Mouse (Mus musculus) liver, embryonic 14.5 days (tissue): ENCODE measurements around the gene Cgrrf1. TPM values are rescaled to one million over a fixed set of nuclear protein-coding genes. Genes with fewer than 3 reads are reported as not detected.
"Not testable (repeated sequence)": the region's sequence is repeated elsewhere in the genome, so short reads cannot be mapped to it uniquely, and the experiment has no call there.

Experiments
- ATAC-seq: fragments of 200-750 bp; cut with Nextera tagmentation; 2 replicates; pipeline ENCODE4 v1.8.0; 2017; ENCODE audit warnings: moderate number of reproducible peaks, mild to moderate bottlenecking, moderate library complexity; ENCODE audit not compliant: insufficient read depth
- DNase-seq, 3 experiments: peaks; one replicate each; pipeline ENCODE4 v3.0.0-alpha.2; 2012 to 2013; ENCODE audit warnings: low read depth in 3 of 3, low spot score in 3 of 3
- H3K27ac ChIP-seq: fragments of 300-500 bp; sonication (generic); 2 replicates; pipeline ENCODE4 v1.5.1; 2014; ENCODE audit warnings: moderate library complexity, mild to moderate bottlenecking, control low read depth, inconsistent platforms
- H3K27me3 ChIP-seq: fragments of 300-500 bp; sonication (generic); 2 replicates; pipeline ENCODE4 v1.6.1; 2014; ENCODE audit warnings: mild to moderate bottlenecking, low read length, moderate library complexity; ENCODE audit not compliant: control insufficient read depth, insufficient read depth
- H3K36me3 ChIP-seq: fragments of 300-500 bp; sonication (generic); replicated peaks from 2 replicates; pipeline ENCODE4 v1.6.1; 2014; ENCODE audit warnings: low read depth; ENCODE audit not compliant: control insufficient read depth, insufficient read depth
- H3K4me1 ChIP-seq, 2 experiments: fragments of 200-500 bp in 1 of 2; fragments of 300-500 bp in 1 of 2; sonication (generic) in 1 of 2; replicated peaks; 2 replicates each; pipeline ENCODE4 v1.6.1; 2012 to 2014; ENCODE audit warnings: antibody characterized with exemption in 1 of 2, inconsistent platforms in 1 of 2, low read length in 1 of 2; ENCODE audit not compliant: control insufficient read depth in 2 of 2, insufficient read depth in 2 of 2
- H3K4me2 ChIP-seq: fragments of 300-500 bp; sonication (generic); 2 replicates; pipeline ENCODE4 v1.6.1; 2014; ENCODE audit warnings: low read depth, mild to moderate bottlenecking, control low read depth, moderate library complexity
- H3K4me3 ChIP-seq, 2 experiments: fragments of 200-500 bp in 1 of 2; fragments of 300-500 bp in 1 of 2; sonication (generic) in 1 of 2; 2 replicates each; pipeline ENCODE4 v1.5.1; 2012 to 2014; ENCODE audit warnings: low read depth in 2 of 2, low read length in 2 of 2, mild to moderate bottlenecking in 2 of 2, control low read depth in 1 of 2, inconsistent platforms in 1 of 2, moderate library complexity in 1 of 2; ENCODE audit not compliant: insufficient read depth in 1 of 2
- H3K9ac ChIP-seq: fragments of 300-500 bp; sonication (generic); replicated peaks from 2 replicates; pipeline ENCODE4 v1.6.1; 2014; ENCODE audit warnings: mild to moderate bottlenecking, control low read depth, moderate library complexity
- H3K9me3 ChIP-seq: fragments of 300-500 bp; sonication (generic); 2 replicates; pipeline ENCODE4 v1.6.1; 2016; ENCODE audit warnings: low read length, mixed read lengths; ENCODE audit not compliant: control insufficient read depth
- CTCF ChIP-seq: IDR thresholded peaks from 2 replicates; pipeline ENCODE4 v1.5.1; 2016; ENCODE audit warnings: antibody characterized with exemption, low read depth, control low read depth
- EP300 ChIP-seq: IDR thresholded peaks from 2 replicates; pipeline ENCODE4 v1.6.1; 2016; ENCODE audit warnings: antibody characterized with exemption, low read depth
- WGBS: fragments of 180-500 bp; shearing (Covaris S2); extraction: QIAGEN DNeasy Blood & Tissue Kit; methylation state at CpG from one replicate; pipeline ENCODE4 v1.1.7; 2014; ENCODE audit not compliant: insufficient replicate concordance; 5-methylcytosine and 5-hydroxymethylcytosine counted together
- polyA plus RNA-seq, 2 experiments: library from polyadenylated mRNA; depleted of rRNA in 1 of 2; stranded (reverse) in 1 of 2; unstranded in 1 of 2; fragments of >200 nt; fragmentation: Nextera tagmentation in 1 of 2; extraction: Ambion mirVana in 1 of 2; gene quantifications; 2 replicates each; pipeline versions ENCODE4 v1.2.1 to v1.2.3; 2012 to 2014

The Cgrrf1 gene
- polyA plus RNA-seq, 2 experiments, result 9.7 to 24.1 TPM

GRCm38 (mm10) chr14:46815640-46816039 lies 16.3 kb upstream of the Cgrrf1 start:
- Histone ChIP-seq H3K36me3 (peaks cover 27% of the 10 kb centered on the region), H3K27me3 (no peaks in the 10 kb centered on the region), H3K27ac (peak overlapping the region; percentile 8), H3K4me3 (no peak overlapping the region), H3K4me2 (peak overlapping the region; percentile 28), H3K9me3 (no peaks in the 10 kb centered on the region), H3K4me1 (peaks cover 21 to 24% of the 10 kb centered on the region in 2 experiments), H3K9ac (no peak overlapping the region)
- ATAC-seq (peak; percentile 79), DNase-seq (peak in 1 of 3 experiments; percentile 44)
- WGBS, result 24% methylated on average over 6 of the region's 6 CpGs
- TF ChIP-seq CTCF, result no peak
- 0 out of 2 replicates have a peak, but pooled peaks have one; percentile 33 for TF ChIP-seq EP300

- peaks cover 19% of the 10 kb centered on the region for H3K36me3 ChIP-seq
- no peak overlapping the region for H3K9ac ChIP-seq
- no peak overlapping the region for H3K4me3 ChIP-seq
- DNase-seq (no peak), ATAC-seq (no peak)
- H3K27ac ChIP-seq, result no peak overlapping the region
- TF ChIP-seq CTCF (no peak), EP300 (no peak)
- 73% methylated on average over 8 of the region's 8 CpGs for WGBS
- H3K4me1 ChIP-seq, result peaks cover 21 to 30% of the 10 kb centered on the region in 2 experiments
- H3K27me3 ChIP-seq, result no peaks in the 10 kb centered on the region
- H3K4me2 ChIP-seq, result no peak overlapping the region
- no peaks in the 10 kb centered on the region for H3K9me3 ChIP-seq
Observed at GRCm38 (mm10) chr14:46816916-46817622, 14.9 kb upstream of the Cgrrf1 start.

- Histone ChIP-seq H3K4me3 (no peak overlapping the region), H3K4me2 (no peak overlapping the region), H3K27ac (no peak overlapping the region), H3K4me1 (peaks cover 21 to 34% of the 10 kb centered on the region in 2 experiments), H3K27me3 (no peaks in the 10 kb centered on the region), H3K9ac (no peak overlapping the region), H3K9me3 (no peaks in the 10 kb centered on the region), H3K36me3 (peaks cover 15% of the 10 kb centered on the region)
- 87% methylated on average over 7 of the region's 7 CpGs for WGBS
- TF ChIP-seq CTCF (no peak), EP300 (no peak)
- no peak for DNase-seq
- no peak for ATAC-seq
Observed at GRCm38 (mm10) chr14:46818743-46819142, 13.2 kb upstream of the Cgrrf1 start.

- 73% methylated on average over 5 of the region's 6 CpGs for WGBS
- H3K27ac ChIP-seq, H3K4me3 ChIP-seq, H3K36me3 ChIP-seq, H3K9me3 ChIP-seq, ATAC-seq, H3K27me3 ChIP-seq, H3K9ac ChIP-seq, DNase-seq: not testable (repeated sequence)
- Histone ChIP-seq H3K4me1 (peaks cover 21 to 38% of the 10 kb centered on the region in 2 experiments), H3K4me2 (peak overlapping the region; percentile 3; the same call in 1 of the 2 replicates)
Observed at GRCm38 (mm10) chr14:46819961-46820360, 12.0 kb upstream of the Cgrrf1 start.

- ATAC-seq (peak; percentile 20; the same call in 1 of the 2 replicates), DNase-seq (no peak)
- peaks cover 12 to 29% of the 10 kb centered on the region in 2 experiments for H3K4me1 ChIP-seq
- H3K9ac ChIP-seq, result peak overlapping the region; percentile 74
- 0% methylated on average over 11 of the region's 11 CpGs for WGBS
- H3K27me3 ChIP-seq, result no peaks in the 10 kb centered on the region
- peak overlapping the region; percentile 68 to 77 for H3K4me3 ChIP-seq
- H3K9me3 ChIP-seq, result no peaks in the 10 kb centered on the region
- peak overlapping the region; percentile 94 for H3K4me2 ChIP-seq
- no peak for TF ChIP-seq CTCF
- no peak for TF ChIP-seq EP300
- H3K36me3 ChIP-seq, result peaks cover 5% of the 10 kb centered on the region; the same call in 1 of the 2 replicates
- peak overlapping the region; percentile 35 for H3K27ac ChIP-seq
Observed at GRCm38 (mm10) chr14:46821271-46821872, 10.6 kb upstream of the Cgrrf1 start.
